Mouse (Mus musculus) T-cell, adult 66 days (primary cell): Measurements from ENCODE around the gene 4931422A03Rik. TPM values are rescaled to one million over a fixed set of nuclear protein-coding genes. Genes with fewer than 3 reads are reported as not detected.

Experiments used
- total RNA-seq, 2 experiments: library from RNA; stranded (reverse); gene quantifications; 3 replicates in 1 of 2; 4 replicates in 1 of 2; pipeline ENCODE4 v1.2.4; 2023

Gene 4931422A03Rik
- not detected for total RNA-seq

DNA sequence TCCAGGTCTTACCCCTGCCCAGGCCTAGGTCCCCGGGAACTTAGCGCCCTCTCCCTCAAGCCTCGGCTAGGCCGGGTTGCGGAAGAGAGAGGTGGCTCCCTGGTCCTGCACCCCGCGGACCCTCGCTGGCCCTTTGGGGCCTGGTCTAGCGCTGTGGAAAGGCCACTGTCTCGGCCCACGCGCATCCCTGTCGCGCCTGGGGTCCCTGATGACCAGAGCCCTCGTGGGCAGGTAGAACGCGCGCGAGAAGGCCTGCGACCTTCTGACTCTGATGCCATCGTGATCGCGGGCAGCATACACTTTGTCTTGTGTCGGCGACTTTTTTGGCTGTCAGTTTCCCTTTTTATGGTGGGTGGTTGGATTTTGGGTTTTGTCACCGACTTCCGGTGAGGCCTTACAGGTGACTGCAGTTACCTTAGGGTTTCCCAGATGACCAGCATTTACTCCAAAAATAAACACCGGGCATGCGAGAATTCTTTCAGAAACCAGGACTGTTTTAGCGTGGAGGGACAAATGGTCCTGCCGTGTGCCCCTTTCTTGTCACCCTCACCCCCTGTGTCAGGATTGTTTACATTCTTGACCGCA is at the start of gene 4931422A03Rik:
TSS of gene 4931422A03Rik (minus strand) at position 223 of the 585 bp plus-strand sequence.

DNA sequence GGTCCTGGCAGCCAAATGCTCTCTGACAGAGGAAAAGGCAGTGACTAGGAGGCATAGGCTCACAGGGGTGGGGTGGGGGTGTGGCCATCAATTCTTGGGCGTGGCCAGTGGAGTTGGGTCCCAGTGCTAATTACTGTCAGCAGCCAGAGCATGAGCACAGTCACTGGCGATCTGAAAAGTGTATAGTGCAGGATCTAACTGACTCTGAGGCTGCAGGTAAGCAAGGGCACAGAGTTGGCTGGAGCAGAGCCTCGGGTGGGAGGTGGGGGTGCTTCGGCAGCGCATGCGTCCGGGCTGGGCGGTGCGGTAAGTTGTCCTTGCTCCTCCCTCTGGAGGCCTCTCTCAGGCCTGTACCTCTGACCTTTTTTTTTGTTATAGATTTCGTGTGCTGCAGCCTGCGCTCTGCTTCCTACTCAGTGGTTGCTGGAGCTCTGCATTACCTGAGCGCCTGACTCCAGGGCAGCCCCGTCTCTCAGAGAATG is 41.6 kb upstream of the 4931422A03Rik start, which contains the start of gene Cd59b:
TSS of gene Cd59b (plus strand) at position 146 of the 482 bp plus-strand sequence.

DNA sequence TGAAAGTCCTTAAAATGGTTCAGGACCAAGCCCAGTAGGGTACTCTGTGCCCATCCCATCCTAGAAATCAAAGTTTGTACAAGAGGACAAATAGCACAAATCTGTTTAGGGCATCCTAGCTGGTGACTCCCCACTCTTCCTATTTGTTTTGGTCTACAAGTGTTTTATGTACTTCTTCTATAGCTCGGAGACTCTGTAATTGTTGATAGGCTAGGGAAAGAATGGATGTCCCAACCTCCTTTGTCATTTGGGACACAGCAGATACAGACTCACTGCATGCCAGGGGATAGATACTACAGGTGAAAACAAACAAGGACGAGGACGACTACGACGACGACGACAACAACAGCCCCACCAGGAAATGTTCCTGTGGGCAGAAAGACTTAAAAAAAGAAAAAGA is 40.3 kb upstream of the 4931422A03Rik start, which contains the start of gene Gm10799:
TSS of gene Gm10799 (minus strand) at position 101 of the 400 bp plus-strand sequence.

DNA sequence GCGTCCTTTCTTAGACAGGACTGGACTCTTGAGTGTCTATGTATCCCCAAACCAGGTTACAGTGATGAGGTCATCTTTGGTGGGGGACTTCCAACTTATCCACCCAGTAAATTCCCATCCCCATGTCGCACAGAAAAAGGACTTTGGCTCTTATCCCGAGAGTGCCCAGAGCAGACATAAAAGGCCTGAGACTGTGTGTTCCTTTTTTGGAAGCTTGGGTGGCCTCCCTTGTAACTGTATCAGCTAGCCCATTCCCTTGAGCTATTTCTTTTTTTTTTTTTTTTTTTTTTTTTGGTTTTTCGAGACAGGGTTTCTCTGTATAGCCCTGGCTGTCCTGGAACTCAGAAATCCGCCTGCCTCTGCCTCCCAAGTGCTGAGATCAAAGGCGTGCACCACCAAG is 37.4 kb upstream of the 4931422A03Rik start, which contains the start of gene Gm10912:
TSS of gene Gm10912 (plus strand) at position 301 of the 400 bp plus-strand sequence.

DNA sequence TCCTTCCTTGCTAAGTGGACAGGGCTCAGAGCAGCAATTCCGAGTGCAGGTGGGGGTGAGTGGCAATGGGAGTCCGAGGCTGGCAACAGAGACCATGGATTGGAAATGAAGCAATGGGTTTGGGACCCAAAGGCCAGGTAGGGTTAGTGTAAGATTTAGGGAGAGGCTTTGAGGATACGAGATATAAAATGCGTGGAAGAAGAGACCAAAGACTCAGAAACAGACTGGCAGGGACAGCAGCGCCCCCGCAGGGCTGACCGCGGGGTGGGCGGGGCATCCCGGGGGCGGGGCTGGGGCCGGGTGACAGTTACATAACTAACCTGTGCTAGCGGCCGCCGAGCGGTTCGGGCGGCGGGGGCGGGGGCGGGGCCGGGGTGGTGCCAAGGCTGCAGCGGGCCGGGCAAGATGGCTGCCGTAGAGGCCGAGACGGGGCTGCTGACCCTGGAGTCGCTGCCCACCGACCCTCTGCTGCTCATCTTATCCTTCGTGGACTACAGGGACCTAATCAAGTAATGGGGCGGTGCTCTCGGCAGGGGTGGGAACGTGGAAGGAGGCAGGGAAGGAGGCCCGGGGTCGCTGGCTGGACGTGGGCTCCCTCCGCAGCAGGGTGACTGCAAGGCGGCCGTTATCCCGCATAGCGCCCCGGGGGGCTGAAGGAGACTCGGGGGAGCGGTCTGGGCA is 563 bp downstream of the 4931422A03Rik start, which contains the start of gene Fbxo3:
TSS of gene Fbxo3 (plus strand) at position 264 of the 681 bp plus-strand sequence.

DNA sequence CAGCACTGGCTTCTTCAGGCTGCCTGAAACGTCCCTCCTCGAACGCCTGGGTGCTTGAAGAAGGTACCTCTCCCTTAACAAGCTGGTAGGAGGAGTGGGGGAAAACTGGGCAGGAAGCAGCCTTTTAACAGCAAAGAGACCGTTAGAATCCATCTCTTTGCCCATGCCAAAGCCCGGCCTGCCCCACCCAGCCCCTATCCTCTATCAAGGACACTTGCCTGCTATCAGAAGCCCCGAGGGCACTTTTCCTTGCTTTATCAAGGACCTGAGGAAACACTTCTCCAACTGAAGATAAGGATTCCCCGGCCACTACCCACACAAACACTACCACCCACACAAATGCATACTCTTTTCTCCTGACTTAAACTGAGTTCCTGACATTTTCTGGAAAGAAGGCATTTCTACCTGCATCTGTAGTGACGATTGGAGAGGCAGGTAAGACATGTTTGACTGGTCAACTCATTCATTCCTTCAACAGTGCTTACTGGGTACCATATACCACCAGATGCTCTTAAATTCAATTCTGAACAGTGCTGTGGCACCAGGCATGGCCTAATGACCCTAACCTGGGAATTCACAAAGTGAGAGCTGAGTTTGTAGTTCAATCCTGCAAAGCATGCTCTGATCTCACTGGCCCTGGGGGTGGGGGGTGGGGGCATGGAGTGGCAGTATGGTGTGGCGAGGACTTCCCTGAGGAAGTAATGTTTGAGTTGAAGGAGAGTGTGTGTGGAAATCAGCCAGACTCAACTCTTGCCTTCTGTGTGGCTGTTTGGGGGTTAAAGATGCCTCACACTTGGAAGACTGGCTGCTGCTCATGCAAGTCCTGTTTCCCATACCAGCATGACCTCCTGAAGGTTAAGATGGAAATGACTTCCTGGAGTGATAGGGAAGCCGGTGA is 70.3 kb downstream of the 4931422A03Rik start, which contains the start of gene Lmo2:
TSS of gene Lmo2 (plus strand) at position 338 of the 898 bp plus-strand sequence.

Other genes with a start within 250 kb of the 4931422A03Rik start
- gene Caprin1, start 230.7 kb downstream of the 4931422A03Rik start, total RNA-seq = 100 to 1,000 TPM; 329 to 350 TPM
- gene Lmo2, start 70.4 kb downstream of the 4931422A03Rik start, total RNA-seq = 1 to 10 TPM; 4.5 to 8.2 TPM
- gene Fbxo3, start 640 bp downstream of the 4931422A03Rik start, total RNA-seq = 10 to 100 TPM; 28.6 to 29.7 TPM
- 1 to 10 TPM; 1.4 to 1.9 TPM for gene Gm10912, start 37.5 kb upstream of the 4931422A03Rik start, total RNA-seq
- gene Gm10799, start 40.2 kb upstream of the 4931422A03Rik start, total RNA-seq = not detected
- not detected for gene Cd59b, start 41.5 kb upstream of the 4931422A03Rik start, total RNA-seq
- under 1 TPM; 0.44 to 0.59 TPM for gene Cd59a, start 67.4 kb upstream of the 4931422A03Rik start, total RNA-seq
- not detected for gene A930018P22Rik, start 94.4 kb upstream of the 4931422A03Rik start, total RNA-seq